Mouse (Mus musculus): ENCODE measurements around the gene Spop. TPM values are rescaled to one million over a fixed set of nuclear protein-coding genes. Genes with fewer than 3 reads are reported as not detected.

Gene Spop
- total and polyA plus RNA-seq, 2 experiments, result 39.3 to 43.9 TPM

GRCm38 (mm10) chr11:95384319-95384972 lies 29.4 kb upstream of the Spop start, which contains the start of gene Slc35b1:
TSS of gene Slc35b1 (plus strand) at chr11:95384692.
- Histone ChIP-seq H3K27me3 (ENCODE audit: control insufficient read depth, insufficient read depth, low read length) (no peaks in the 10 kb centered on the region), H3K27ac (replicated peaks; ENCODE audit: insufficient read depth, low read depth, low read length) (peak within 1 kb of the TSS; percentile 91), H3K4me1 (ENCODE audit: control insufficient read depth, insufficient read depth, low read length) (peaks cover 12% of the 10 kb centered on the region), H3K79me2 (ENCODE audit: control insufficient read depth, insufficient read depth, low read length) (peaks cover 4% of the 10 kb centered on the region; the same call in 1 of the 2 replicates), H3K36me3 (ENCODE audit: control insufficient read depth, insufficient read depth, low read length) (peaks cover 11% of the 10 kb centered on the region; the same call in 1 of the 2 replicates), H3K9ac (ENCODE audit: low read depth, low read length) (peak within 1 kb of the TSS; percentile 85), H3K4me3 (ENCODE audit: insufficient read depth, low read depth, low read length) (peak within 1 kb of the TSS; percentile 83)
- DNase-seq (ENCODE audit: extremely low read depth, low read depth, low spot score), result peak; percentile 97
- WGBS, result under 1% methylated on average over 42 of the region's 42 CpGs
- TF ChIP-seq POLR2A (IDR thresholded peaks at IDR 0.05; ENCODE audit: extremely low read depth, insufficient read depth, low read length) (0 out of 2 replicates have a peak, but pooled peaks have one; percentile 36), CTCF (IDR thresholded peaks at IDR 0.05; ENCODE audit: low read depth, low read length) (peak; percentile 97)

GRCm38 (mm10) chr11:95384973-95385320 lies 28.9 kb upstream of the Spop start:
- H3K4me3 ChIP-seq (ENCODE audit: insufficient read depth, low read depth, low read length), result peak overlapping the region; percentile 83
- peak overlapping the region; percentile 91 for H3K27ac ChIP-seq (replicated peaks; ENCODE audit: insufficient read depth, low read depth, low read length)
- H3K36me3 ChIP-seq (ENCODE audit: control insufficient read depth, insufficient read depth, low read length), result peaks cover 16% of the 10 kb centered on the region; the same call in 1 of the 2 replicates
- WGBS, result 1% methylated on average over 14 of the region's 14 CpGs
- DNase-seq (ENCODE audit: extremely low read depth, low read depth, low spot score), result no peak
- H3K27me3 ChIP-seq (ENCODE audit: control insufficient read depth, insufficient read depth, low read length), result no peaks in the 10 kb centered on the region
- no peak for TF ChIP-seq CTCF (IDR thresholded peaks at IDR 0.05; ENCODE audit: low read depth, low read length)
- TF ChIP-seq POLR2A (IDR thresholded peaks at IDR 0.05; ENCODE audit: extremely low read depth, insufficient read depth, low read length), result no peak
- peaks cover 12% of the 10 kb centered on the region for H3K4me1 ChIP-seq (ENCODE audit: control insufficient read depth, insufficient read depth, low read length)
- peaks cover 4% of the 10 kb centered on the region; the same call in 1 of the 2 replicates for H3K79me2 ChIP-seq (ENCODE audit: control insufficient read depth, insufficient read depth, low read length)
- peak overlapping the region; percentile 85 for H3K9ac ChIP-seq (ENCODE audit: low read depth, low read length)

DNA sequence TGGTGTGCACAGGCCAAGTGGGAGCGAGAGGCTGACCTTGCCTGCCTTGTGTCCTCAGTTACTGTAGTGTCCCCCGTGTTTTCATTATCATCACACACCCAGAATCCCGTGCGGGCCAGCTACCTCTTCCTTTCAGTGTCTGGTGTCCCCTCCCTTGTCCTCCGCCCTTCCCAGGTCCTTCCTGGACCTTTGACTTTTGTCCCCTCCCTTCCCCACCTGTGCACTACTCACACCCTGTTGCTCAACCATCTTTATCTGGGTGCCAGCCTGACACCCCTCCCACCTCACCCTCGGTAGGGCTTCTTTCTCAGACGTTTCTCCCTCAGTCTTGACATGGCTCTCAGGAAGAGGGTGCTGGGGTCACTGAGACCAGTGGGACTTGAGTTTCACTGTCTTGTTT lies 26.5 kb upstream of the Spop start:
- H3K27ac ChIP-seq (replicated peaks; ENCODE audit: insufficient read depth, low read depth, low read length), result no peak overlapping the region
- no peaks in the 10 kb centered on the region for H3K27me3 ChIP-seq (ENCODE audit: control insufficient read depth, insufficient read depth, low read length)
- peaks cover 12% of the 10 kb centered on the region for H3K4me1 ChIP-seq (ENCODE audit: control insufficient read depth, insufficient read depth, low read length)
- peaks cover 27% of the 10 kb centered on the region for H3K36me3 ChIP-seq (ENCODE audit: control insufficient read depth, insufficient read depth, low read length)
- H3K9ac ChIP-seq (ENCODE audit: low read depth, low read length), result no peak overlapping the region
- no peak for TF ChIP-seq POLR2A (IDR thresholded peaks at IDR 0.05; ENCODE audit: extremely low read depth, insufficient read depth, low read length)
- TF ChIP-seq CTCF (IDR thresholded peaks at IDR 0.05; ENCODE audit: low read depth, low read length), result no peak
- no peak overlapping the region for H3K4me3 ChIP-seq (ENCODE audit: insufficient read depth, low read depth, low read length)
- peak; percentile 49 for DNase-seq (ENCODE audit: extremely low read depth, low read depth, low spot score)
- 32% methylated on average over 7 of the region's 7 CpGs for WGBS
- peaks cover 4% of the 10 kb centered on the region; the same call in 1 of the 2 replicates for H3K79me2 ChIP-seq (ENCODE audit: control insufficient read depth, insufficient read depth, low read length)

DNA sequence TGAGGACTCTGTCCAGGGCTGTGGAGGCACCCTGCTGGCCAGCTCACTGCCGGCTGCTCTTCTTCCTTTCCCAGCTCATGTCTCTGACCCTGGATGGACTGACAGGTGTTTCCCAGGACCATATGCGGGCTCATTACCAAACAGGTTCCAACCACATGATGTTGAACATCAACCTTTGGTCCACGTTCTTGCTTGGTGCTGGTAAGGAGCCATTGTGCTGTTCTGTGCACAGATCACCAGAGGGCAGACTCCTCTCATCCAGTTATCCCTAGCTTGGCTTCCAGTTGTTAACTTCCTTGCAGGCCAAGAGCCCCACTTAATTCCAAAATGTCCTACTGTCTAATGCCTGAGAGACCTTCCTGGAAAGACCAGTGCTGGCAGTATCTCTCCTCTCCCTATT lies 24.9 kb upstream of the Spop start:
- TF ChIP-seq CTCF (IDR thresholded peaks at IDR 0.05; ENCODE audit: low read depth, low read length) (peak; percentile 34; the same call in 1 of the 2 replicates), POLR2A (IDR thresholded peaks at IDR 0.05; ENCODE audit: extremely low read depth, insufficient read depth, low read length) (no peak)
- H3K4me1 ChIP-seq (ENCODE audit: control insufficient read depth, insufficient read depth, low read length), result peaks cover 12% of the 10 kb centered on the region
- H3K36me3 ChIP-seq (ENCODE audit: control insufficient read depth, insufficient read depth, low read length), result peaks cover 27% of the 10 kb centered on the region
- peaks cover 4% of the 10 kb centered on the region; the same call in 1 of the 2 replicates for H3K79me2 ChIP-seq (ENCODE audit: control insufficient read depth, insufficient read depth, low read length)
- no peaks in the 10 kb centered on the region for H3K27me3 ChIP-seq (ENCODE audit: control insufficient read depth, insufficient read depth, low read length)
- DNase-seq (ENCODE audit: extremely low read depth, low read depth, low spot score), result peak; percentile 71
- 25% methylated on average over 3 of the region's 3 CpGs for WGBS
- no peak overlapping the region for H3K27ac ChIP-seq (replicated peaks; ENCODE audit: insufficient read depth, low read depth, low read length)
- H3K4me3 ChIP-seq (ENCODE audit: insufficient read depth, low read depth, low read length), result no peak overlapping the region
- H3K9ac ChIP-seq (ENCODE audit: low read depth, low read length), result no peak overlapping the region

- Histone ChIP-seq H3K9ac (ENCODE audit: low read depth, low read length) (no peak overlapping the region), H3K36me3 (ENCODE audit: control insufficient read depth, insufficient read depth, low read length) (peaks cover 27% of the 10 kb centered on the region), H3K4me1 (ENCODE audit: control insufficient read depth, insufficient read depth, low read length) (peaks cover 12% of the 10 kb centered on the region), H3K27me3 (ENCODE audit: control insufficient read depth, insufficient read depth, low read length) (no peaks in the 10 kb centered on the region), H3K27ac (replicated peaks; ENCODE audit: insufficient read depth, low read depth, low read length) (no peak overlapping the region), H3K79me2 (ENCODE audit: control insufficient read depth, insufficient read depth, low read length) (no peaks in the 10 kb centered on the region), H3K4me3 (ENCODE audit: insufficient read depth, low read depth, low read length) (no peak overlapping the region)
- WGBS, result 93% methylated on average over 6 of the region's 6 CpGs
- TF ChIP-seq CTCF (IDR thresholded peaks at IDR 0.05; ENCODE audit: low read depth, low read length) (no peak), POLR2A (IDR thresholded peaks at IDR 0.05; ENCODE audit: extremely low read depth, insufficient read depth, low read length) (no peak)
- DNase-seq (ENCODE audit: extremely low read depth, low read depth, low spot score), result no peak
Observed at GRCm38 (mm10) chr11:95390420-95390819, 23.5 kb upstream of the Spop start.

GRCm38 (mm10) chr11:95391201-95391600 lies 22.7 kb upstream of the Spop start:
- H3K27me3 ChIP-seq (ENCODE audit: control insufficient read depth, insufficient read depth, low read length), result no peaks in the 10 kb centered on the region
- TF ChIP-seq POLR2A (IDR thresholded peaks at IDR 0.05; ENCODE audit: extremely low read depth, insufficient read depth, low read length) (no peak), CTCF (IDR thresholded peaks at IDR 0.05; ENCODE audit: low read depth, low read length) (no peak)
- peaks cover 27% of the 10 kb centered on the region for H3K36me3 ChIP-seq (ENCODE audit: control insufficient read depth, insufficient read depth, low read length)
- H3K9ac ChIP-seq (ENCODE audit: low read depth, low read length), result no peak overlapping the region
- H3K79me2 ChIP-seq (ENCODE audit: control insufficient read depth, insufficient read depth, low read length), result no peaks in the 10 kb centered on the region
- no peak overlapping the region for H3K27ac ChIP-seq (replicated peaks; ENCODE audit: insufficient read depth, low read depth, low read length)
- H3K4me3 ChIP-seq (ENCODE audit: insufficient read depth, low read depth, low read length), result no peak overlapping the region
- peaks cover 12% of the 10 kb centered on the region for H3K4me1 ChIP-seq (ENCODE audit: control insufficient read depth, insufficient read depth, low read length)
- no peak for DNase-seq (ENCODE audit: extremely low read depth, low read depth, low spot score)
- WGBS, result 72% methylated on average over 4 of the region's 4 CpGs

Data from liver, adult 2 months (tissue).